Mouse (Mus musculus) cerebellum, adult 8-10 months (tissue): ENCODE measurements around the gene Cops3.

Experiments used
- DNase-seq: peaks from one replicate; pipeline ENCODE4 v3.0.0; 2022

Gene Cops3

GRCm38 (mm10) chr11:59810480-59811158 is 29.0 kb downstream of the Cops3 start:
- DNase-seq = no peak

DNA sequence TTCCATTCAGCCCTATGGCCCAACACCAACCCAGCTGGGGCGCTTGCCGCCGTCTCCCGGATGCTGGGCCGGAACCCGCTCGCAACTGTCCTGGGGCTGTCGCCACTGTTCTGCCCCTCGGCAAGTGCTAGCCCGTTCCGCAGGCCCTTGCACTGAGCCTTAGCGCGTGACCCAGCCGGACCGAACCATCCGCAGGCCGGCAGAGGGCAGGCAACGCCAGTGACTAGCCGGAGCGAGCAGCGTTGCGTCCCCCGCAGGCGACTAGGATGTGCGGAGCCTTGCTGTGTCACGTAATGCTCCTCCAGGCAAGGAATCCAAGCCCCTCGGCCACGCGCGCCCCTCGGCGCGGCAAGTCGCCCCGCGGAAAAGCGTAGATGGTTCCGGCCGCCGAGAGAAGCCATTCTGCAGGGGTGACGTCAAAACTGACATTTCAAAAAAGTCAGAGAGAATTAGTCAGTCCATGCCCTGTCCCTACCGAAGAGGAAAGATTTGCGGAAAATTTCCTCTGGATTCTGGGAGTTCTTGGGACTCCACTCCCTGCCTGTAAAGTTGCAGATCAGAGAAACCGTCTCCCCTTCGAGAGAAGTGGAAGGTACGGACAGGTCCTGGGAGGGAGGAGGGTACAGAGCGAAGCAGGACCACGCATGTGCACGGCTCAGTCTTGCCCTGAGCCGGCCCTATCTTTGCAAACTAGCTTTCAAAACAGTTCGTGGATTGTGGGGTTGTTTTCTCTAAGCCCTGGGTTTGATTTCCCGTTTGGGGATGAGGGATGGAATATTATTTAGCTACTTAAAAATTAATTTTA is 29.8 kb downstream of the Cops3 start, which contains the start of gene Flcn:
Gene Flcn (minus strand): TSS at position 347 of the 805 bp plus-strand sequence.
- peak; percentile 88 for DNase-seq

DNA sequence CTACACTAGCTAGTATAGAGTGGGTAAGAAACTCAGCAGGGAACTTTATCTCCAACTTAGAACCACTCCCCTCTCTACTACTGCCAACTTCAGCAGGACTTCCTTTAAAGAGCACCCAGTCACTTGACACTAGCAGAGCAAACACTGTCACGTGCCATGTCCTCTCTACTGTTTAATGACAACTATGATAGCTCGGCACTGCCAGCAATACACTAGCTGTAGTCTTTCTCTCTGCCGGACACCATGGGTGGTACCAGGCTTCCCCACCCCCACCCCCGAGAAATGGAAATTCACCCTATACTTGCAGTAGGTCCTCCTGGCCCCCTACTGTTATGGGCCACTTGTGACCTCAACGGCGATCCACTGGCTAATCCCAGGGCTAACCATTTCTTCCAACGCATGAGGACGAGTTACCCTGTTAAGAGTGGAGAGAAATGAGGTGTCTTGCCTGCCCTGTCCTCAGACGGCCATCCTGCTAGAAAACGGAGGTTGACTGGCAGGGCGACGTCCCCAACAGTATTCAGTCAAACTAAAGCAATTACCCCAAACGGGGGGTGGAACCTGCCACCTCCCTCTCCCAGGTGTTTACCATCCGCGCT is 30.5 kb downstream of the Cops3 start:
- no peak for DNase-seq

GRCm38 (mm10) chr11:59808170-59808960 is 31.3 kb downstream of the Cops3 start:
- DNase-seq = no peak

- no peak for DNase-seq
These were observed 34.0 kb downstream of the Cops3 start for GRCm38 (mm10) chr11:59805656-59806055.

DNA sequence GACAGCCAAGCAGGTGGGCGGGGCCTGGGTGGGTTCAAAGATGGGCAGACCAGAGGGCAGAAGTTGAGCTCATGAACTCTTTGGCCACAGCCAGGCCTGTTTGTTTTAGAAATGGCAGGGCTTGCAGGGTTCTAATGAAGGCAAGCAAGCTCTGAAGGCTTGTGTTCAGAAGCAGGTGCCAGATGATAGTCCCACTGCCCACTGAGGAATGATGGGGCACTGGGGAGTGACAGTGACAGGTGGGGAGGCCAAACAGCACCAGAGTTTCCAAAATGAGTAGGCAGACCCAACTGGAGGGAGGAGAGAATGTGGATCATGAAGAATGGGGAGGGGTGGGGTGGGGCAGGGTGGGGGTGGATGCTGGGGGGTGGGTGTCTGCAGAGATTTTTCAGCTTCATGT is 34.4 kb downstream of the Cops3 start:
- no peak for DNase-seq

GRCm38 (mm10) chr11:59804409-59805110 is 35.1 kb downstream of the Cops3 start:
- DNase-seq = peak; percentile 73

DNA sequence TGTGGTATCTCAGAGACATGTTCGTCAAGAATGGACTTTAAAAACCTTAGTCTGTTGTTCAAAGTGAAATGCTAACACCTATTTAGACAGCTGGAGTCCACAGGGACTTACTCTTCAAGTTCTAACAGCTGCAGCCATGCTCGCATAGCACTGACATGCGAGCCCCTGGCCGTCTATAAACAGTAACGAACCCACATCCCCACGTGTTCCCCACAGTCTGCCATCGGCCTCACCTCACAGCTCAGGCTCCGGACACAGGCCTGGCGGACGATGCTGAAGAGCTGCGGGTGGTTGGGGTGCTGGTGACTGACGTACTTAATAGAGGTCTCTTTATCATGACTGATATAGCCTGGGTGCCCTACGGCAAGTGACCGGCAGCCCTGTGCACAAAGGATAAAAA is 36.1 kb downstream of the Cops3 start:
- no peak for DNase-seq

- DNase-seq = no peak
These were observed 37.8 kb downstream of the Cops3 start for GRCm38 (mm10) chr11:59801881-59802280.

DNA sequence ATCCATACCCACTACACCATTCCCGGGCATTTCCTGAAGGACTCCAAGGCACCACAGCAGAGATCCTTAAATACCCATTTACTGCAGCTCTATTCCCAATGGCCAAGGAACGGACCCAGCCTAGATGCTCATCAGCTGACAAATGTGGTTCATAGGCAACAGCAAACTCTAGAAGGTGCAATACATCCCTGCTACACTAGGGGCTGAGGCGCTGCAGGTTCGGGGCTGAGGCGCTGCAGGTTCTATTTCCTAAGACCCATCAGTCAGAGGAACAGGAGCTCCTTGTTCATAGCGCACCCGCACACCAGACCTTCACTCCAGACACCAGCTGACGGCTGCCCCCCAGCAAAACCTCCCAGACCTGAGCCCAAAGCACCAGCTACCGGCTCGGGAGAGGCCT is 39.2 kb downstream of the Cops3 start:
- DNase-seq = no peak

GRCm38 (mm10) chr11:59793390-59793789 is 46.2 kb downstream of the Cops3 start:
- DNase-seq = no peak

GRCm38 (mm10) chr11:59789311-59789710 is 50.3 kb downstream of the Cops3 start:
- DNase-seq = no peak

GRCm38 (mm10) chr11:59787199-59787781 is 52.3 kb downstream of the Cops3 start, which contains the start of gene Pld6:
Pld6 (minus strand) TSS chr11:59787645.
- DNase-seq = no peak

DNA sequence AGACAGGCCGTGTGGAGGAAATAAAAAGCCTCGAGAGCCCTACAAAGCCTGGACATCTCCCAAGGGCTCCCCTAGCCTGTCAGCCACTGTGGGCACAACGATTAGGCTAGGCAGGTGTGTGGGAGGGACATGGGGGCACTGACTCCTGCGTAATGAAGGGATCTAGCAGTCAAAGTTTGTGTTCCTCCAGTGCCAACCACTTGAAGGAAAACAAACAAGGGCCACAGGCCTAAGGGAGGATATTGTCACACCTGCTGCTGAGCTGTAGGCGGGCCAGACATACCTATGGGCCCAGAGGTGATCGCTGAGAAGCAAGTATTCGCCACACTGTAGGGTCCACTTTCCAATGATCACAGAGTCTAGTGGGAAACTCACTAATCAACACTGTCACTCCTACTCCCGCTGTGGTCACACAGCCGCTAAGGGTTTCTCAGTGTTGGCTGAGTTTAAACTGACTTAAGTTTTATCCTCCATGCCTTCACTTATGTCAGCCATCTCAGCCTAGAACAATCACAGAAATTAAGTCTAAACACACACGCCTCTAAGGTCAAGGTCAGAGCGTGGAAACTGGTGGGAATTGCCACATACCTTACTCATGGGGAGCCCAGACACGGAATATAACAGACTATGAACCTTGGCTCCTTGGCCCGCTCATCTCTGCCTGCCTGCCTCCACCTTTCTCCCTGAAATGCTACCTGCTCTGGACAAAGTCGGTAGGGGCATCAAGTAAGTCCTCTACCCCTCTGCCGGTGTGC is 53.0 kb downstream of the Cops3 start:
- no peak for DNase-seq

DNA sequence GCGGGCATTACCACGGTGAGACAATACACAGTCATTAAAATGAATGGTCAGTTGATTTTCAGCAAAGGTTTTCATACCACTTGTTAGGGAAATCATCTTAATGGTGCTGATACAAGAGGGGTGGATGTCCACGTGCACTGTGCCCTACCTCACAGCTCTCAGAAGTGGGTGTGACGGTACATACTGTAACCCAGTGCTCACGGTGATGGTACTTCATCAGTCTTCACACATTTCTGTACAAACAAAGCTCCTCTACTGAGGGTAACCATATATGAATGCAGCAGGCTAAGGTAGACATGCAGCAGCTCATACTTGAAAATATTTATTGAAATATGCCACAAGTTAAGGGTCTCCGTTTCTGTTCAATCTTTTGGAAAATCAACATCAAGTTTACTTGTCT is 56.0 kb downstream of the Cops3 start:
- no peak for DNase-seq

DNA sequence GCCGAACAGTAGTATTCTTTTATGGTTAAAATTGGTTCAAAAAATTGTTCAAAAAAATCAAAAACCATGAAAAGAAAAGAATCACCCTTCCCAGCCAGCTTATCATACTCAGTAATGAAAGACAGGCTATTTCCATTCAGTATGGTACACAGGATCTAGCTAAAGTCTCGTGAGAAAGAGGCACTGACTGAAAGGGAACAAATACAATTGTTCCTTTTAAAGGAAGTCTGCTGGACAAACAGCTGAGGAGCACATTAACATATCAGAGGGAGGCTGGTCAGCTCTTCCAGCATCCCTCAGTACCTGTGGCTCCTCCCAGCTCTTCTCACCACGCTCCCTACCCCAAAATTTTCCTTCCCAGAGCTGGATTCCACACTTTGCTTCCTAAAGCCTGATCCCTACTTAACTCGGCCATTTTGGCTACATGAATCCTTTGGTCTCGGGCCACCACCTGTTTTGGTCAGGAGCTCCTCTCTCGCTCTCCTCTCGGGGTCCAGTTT is 57.5 kb downstream of the Cops3 start:
- no peak for DNase-seq

DNA sequence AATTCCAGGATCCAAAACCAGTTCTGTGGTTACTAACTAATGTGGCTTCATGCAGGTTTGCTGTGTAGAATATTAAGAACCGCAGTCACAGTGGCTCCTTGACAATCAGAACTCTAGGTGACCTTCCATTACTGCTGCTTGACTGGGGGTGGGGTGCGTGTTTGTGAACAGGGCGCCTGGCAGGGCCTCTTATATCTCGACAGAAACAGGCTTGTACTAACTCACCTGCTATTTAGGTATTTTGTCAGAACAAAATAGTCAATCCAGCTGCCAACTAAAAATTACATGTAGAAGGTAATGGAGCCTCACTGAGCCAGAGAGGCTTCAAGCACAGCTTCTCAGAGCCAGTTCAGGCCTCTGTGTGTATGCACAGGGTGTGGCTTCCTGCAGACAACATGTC is 59.4 kb downstream of the Cops3 start:
- DNase-seq = no peak

GRCm38 (mm10) chr11:59779406-59779805 is 60.2 kb downstream of the Cops3 start:
- DNase-seq = no peak

DNA sequence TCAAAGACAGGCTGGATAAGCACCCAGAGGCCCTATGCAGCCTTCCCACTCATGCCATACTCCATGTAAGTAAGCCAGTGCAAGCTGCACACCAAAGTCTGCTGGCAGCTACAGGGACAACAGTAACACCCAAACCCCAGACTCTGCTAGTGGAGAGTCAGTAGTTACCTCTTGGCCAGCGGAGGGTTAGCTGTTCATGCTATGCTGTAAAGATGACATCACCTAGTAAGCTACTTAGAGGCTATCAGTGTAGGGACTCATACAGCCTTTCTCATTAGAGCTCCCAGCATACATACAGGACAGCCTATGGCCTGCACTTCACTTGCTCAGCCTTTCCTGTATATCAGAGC is 60.8 kb downstream of the Cops3 start:
- no peak for DNase-seq

DNA sequence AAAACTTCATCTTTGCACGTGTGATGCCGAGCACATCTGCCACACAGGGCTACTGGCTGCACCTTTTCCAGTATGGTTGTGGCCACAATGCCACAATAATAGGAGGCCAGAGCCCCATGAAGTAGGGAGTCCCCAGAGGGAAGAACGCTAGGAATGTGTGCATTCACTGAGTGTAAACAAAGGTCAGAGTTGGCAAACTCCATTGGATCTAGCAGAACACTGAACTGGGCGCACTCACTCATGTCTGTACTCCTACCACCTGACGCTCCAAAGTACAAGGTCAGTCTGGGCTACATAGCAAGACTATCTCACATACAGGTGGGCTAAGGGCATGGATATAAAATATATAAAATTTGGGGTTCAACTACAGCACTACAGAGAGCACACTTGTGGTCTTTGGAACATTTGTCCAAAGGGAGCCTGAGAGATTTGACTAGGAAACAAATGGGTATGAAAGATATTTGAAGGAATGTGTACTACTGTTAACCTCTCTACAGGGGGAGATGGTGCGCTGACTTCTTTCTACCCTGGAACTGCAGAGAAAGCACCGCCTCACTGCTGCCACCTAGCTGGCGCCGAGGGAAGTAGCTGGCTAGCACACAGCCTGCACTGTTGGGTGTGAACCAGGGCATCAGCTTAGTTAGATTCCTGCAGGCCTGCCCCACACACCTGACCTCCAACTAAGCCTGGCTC is 61.3 kb downstream of the Cops3 start:
- peak; percentile 75 for DNase-seq

DNA sequence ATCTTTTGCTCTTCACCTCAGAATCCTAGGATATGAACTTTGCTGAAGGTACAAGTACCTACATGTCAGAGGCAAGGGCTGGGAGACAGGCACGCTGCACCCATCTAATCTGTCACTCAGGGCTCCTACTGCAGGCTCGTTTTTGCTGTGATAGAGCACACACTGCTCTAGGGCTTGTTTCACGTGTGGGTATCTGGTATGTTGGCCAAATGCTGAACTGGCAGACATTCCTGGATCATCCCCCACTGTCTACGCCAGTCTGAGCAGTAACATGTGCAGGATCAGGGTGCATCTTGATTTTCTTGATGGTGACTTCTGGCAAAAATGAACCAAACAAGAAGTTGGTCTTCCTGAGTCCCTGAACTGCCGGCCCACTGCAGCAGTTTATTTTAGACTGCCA is 62.4 kb downstream of the Cops3 start:
- DNase-seq = no peak
